Mouse (Mus musculus) stomach, embryonic 16.5 days (tissue): ENCODE measurements around the gene Upk3bl. TPM values are rescaled to one million over a fixed set of nuclear protein-coding genes. Genes with fewer than 3 reads are reported as not detected.
A peak's percentile ranks its signal among the peaks of the same experiment; 100 is the strongest.
"Not testable (repeated sequence)": the region's sequence is repeated elsewhere in the genome, so short reads cannot be mapped to it uniquely, and the experiment has no call there.

Source experiments
- ATAC-seq: fragments of 200-750 bp; cut with Nextera tagmentation; 2 replicates; pipeline ENCODE4 v1.8.0; 2017; ENCODE audit warnings: moderate number of reproducible peaks, moderate TSS enrichment; ENCODE audit not compliant: insufficient read depth, low FRiP score
- H3K27ac ChIP-seq: fragments of 300-500 bp; sonication (generic); 2 replicates; pipeline ENCODE4 v1.5.1; 2014; ENCODE audit warnings: low read length
- H3K27me3 ChIP-seq: fragments of 300-500 bp; sonication (generic); 2 replicates; pipeline ENCODE4 v1.6.1; 2014; ENCODE audit warnings: low read length, control low read depth, mixed read lengths; ENCODE audit not compliant: control insufficient read depth, insufficient read depth
- H3K36me3 ChIP-seq: fragments of 300-500 bp; sonication (generic); 2 replicates; pipeline ENCODE4 v1.6.1; 2014; ENCODE audit warnings: low read length; ENCODE audit not compliant: control insufficient read depth, insufficient read depth
- H3K4me1 ChIP-seq: fragments of 300-500 bp; sonication (generic); 2 replicates; pipeline ENCODE4 v1.6.1; 2014; ENCODE audit warnings: low read length, control low read depth, mixed read lengths; ENCODE audit not compliant: control insufficient read depth, insufficient read depth
- H3K4me2 ChIP-seq: fragments of 300-500 bp; sonication (generic); 2 replicates; pipeline ENCODE4 v1.6.1; 2014; ENCODE audit warnings: low read depth, low read length, mixed read lengths
- H3K4me3 ChIP-seq: fragments of 300-500 bp; sonication (generic); replicated peaks from 2 replicates; pipeline ENCODE4 v1.5.1; 2014; ENCODE audit warnings: mild to moderate bottlenecking, low read length
- H3K9ac ChIP-seq: fragments of 300-500 bp; sonication (generic); 2 replicates; pipeline ENCODE4 v1.6.1; 2014; ENCODE audit warnings: low read length
- H3K9me3 ChIP-seq: fragments of 300-500 bp; sonication (generic); replicated peaks from 2 replicates; pipeline ENCODE4 v1.6.1; 2016; ENCODE audit warnings: low read length, control low read depth; ENCODE audit not compliant: control insufficient read depth
- WGBS: fragments of 180-500 bp; shearing (Covaris S2); extraction: QIAGEN DNeasy Blood & Tissue Kit; methylation state at CpG from one replicate; pipeline ENCODE4 v1.1.7; 2014; 5-methylcytosine and 5-hydroxymethylcytosine counted together
- polyA plus RNA-seq: library from polyadenylated mRNA; unstranded; fragments of >200 nt; fragmentation: Nextera tagmentation; extraction: Ambion mirVana; gene quantifications from 2 replicates; pipeline ENCODE4 v1.2.1, GENCODE M21; 2015

The Upk3bl gene
- polyA plus RNA-seq, 1 experiment from 2014 or later, result 190 TPM

DNA sequence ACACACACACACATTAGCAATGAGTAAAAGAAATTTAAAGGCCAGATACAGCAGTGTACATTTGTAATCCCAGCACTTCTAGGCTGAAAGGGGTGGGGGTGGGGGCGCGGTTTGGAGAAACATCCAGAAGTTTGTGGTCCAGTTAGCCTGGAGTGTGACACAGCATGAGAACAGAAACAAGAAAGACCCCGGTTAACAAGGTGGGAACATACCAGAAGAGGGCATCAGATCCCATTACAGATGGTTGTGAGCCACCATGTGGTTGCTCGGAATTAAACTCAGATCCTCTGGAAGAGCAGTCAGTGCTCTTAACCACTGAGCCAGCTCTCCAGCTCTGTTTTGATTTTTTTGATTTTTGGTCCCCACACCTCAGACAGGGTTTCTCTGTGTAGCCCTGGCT is 1.8 kb downstream of the Upk3bl start:
- peaks cover 16% of the 10 kb centered on the region for H3K4me1 ChIP-seq
- H3K4me2 ChIP-seq, result no peak overlapping the region
- ATAC-seq, result no peak
- no peaks in the 10 kb centered on the region for H3K27me3 ChIP-seq
- 0 out of 2 replicates have a peak overlapping the region, but pooled peaks have one; percentile 8 for H3K27ac ChIP-seq
- WGBS, result 42% methylated on average over 4 of the region's 4 CpGs
- H3K9ac ChIP-seq, result no peak overlapping the region
- H3K4me3 ChIP-seq, result no peak overlapping the region
- no peaks in the 10 kb centered on the region for H3K36me3 ChIP-seq
- no peaks in the 10 kb centered on the region for H3K9me3 ChIP-seq

- peak; percentile 52 for ATAC-seq
- H3K4me2 ChIP-seq, result peak overlapping the region; percentile 33
- H3K27me3 ChIP-seq, result no peaks in the 10 kb centered on the region
- H3K4me3 ChIP-seq, result peak overlapping the region; percentile 25
- peak overlapping the region; percentile 32; the same call in 1 of the 2 replicates for H3K9ac ChIP-seq
- WGBS, result 17% methylated on average over 8 of the region's 8 CpGs
- no peaks in the 10 kb centered on the region for H3K36me3 ChIP-seq
- H3K4me1 ChIP-seq, result peaks cover 6% of the 10 kb centered on the region
- H3K9me3 ChIP-seq, result no peaks in the 10 kb centered on the region
- peak overlapping the region; percentile 57; the same call in 1 of the 2 replicates for H3K27ac ChIP-seq
Measured at GRCm38 (mm10) chr5:136057085-136057484, 2.8 kb downstream of the Upk3bl start.

DNA sequence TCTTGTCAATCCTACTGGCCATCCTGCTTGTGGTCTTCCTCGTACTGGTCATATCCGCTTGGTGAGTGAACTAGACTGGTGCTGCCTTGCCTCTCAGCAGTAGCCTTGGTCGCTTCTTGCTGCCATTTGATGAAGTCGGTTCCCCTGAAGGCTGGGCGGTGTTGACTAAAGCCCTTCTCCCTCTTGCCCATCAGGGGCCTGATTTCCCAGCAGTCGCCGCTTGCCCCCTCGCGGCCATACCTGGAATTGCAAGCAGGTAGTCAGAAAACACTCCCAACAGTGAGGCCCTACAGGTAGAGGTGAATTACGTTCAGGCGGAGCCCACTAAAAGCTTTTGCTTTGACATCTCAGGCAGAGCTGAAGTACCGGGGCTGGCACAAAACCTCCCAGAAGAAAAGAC is 7.3 kb downstream of the Upk3bl start:
- Histone ChIP-seq H3K9me3 (no peaks in the 10 kb centered on the region), H3K36me3 (no peaks in the 10 kb centered on the region), H3K4me2 (no peak overlapping the region), H3K27me3 (no peaks in the 10 kb centered on the region), H3K4me1 (0 out of 2 replicates have a peak, but pooled peaks cover 4% of the 10 kb centered on the region), H3K4me3 (no peak overlapping the region), H3K9ac (peak overlapping the region; percentile 42; the same call in 1 of the 2 replicates), H3K27ac (no peak overlapping the region)
- WGBS, result 9% methylated on average over 12 of the region's 12 CpGs
- no peak for ATAC-seq

GRCm38 (mm10) chr5:136063920-136064319 is 9.6 kb downstream of the Upk3bl start:
- no peaks in the 10 kb centered on the region for H3K27me3 ChIP-seq
- WGBS, result 88% methylated on average over 10 of the region's 10 CpGs
- H3K4me1 ChIP-seq, result no peaks in the 10 kb centered on the region

GRCm38 (mm10) chr5:136066404-136067148 is 12.3 kb downstream of the Upk3bl start:
- H3K4me3 ChIP-seq, H3K27me3 ChIP-seq, H3K27ac ChIP-seq, H3K9ac ChIP-seq, H3K36me3 ChIP-seq, H3K9me3 ChIP-seq, H3K4me2 ChIP-seq, H3K4me1 ChIP-seq: not testable (repeated sequence)
- 0 out of 2 replicates have a peak, but pooled peaks have one; percentile 35 for ATAC-seq
- 61% methylated on average over 11 of the region's 11 CpGs for WGBS

More at GRCm38 (mm10) chr5:136063920-136064319, 9.6 kb downstream of the Upk3bl start:
- H3K9ac ChIP-seq, result no peak overlapping the region
- no peak overlapping the region for H3K4me2 ChIP-seq
- H3K9me3 ChIP-seq, result no peaks in the 10 kb centered on the region
- ATAC-seq, result no peak
- H3K36me3 ChIP-seq, result no peaks in the 10 kb centered on the region
- no peak overlapping the region for H3K27ac ChIP-seq
- no peak overlapping the region for H3K4me3 ChIP-seq

DNA sequence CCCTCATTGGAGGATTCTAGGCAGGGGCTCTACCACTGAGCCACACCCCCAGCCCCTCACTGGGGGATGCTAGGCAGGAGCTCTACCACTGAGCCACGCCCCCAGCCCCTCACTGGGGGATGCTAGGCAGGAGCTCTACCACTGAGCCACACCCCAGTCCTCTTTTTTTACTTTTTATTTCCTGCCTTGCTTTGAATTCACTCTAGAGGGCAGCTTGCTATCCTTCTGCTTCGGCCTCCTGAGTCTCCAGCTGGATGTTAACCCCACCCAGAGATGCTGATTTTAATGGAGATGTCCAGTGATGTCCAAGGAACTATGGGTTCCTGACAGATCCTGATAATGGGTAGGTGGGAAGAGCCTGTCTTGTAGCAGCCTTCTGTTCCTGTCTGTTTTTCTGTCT is 15.1 kb downstream of the Upk3bl start:
- Histone ChIP-seq H3K36me3 (no peaks in the 10 kb centered on the region), H3K4me1 (no peaks in the 10 kb centered on the region), H3K27me3 (no peaks in the 10 kb centered on the region), H3K4me2 (no peak overlapping the region), H3K9me3 (no peaks in the 10 kb centered on the region), H3K27ac (no peak overlapping the region), H3K9ac (no peak overlapping the region), H3K4me3 (no peak overlapping the region)
- ATAC-seq, result no peak
- 67% methylated on average over 2 of the region's 2 CpGs for WGBS

DNA sequence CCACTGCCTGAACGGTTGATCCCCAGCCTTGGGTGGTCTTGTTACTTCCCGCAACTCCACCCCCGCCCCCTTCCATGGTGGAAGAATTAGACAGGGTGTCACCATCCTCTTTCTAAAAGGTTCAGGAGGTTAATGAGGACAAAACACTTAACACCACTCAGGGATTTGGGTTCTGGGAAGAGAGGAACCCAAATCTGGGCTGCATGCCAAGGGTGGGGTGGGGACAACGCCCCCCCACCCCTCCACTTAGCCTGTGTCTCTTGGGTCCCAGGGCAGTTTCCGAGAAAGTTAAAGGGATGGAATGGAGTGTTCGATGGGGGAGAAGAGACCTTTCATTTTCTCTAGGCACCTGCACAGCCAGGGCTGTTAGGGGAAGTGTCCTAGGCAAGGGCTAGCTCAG is 18.8 kb downstream of the Upk3bl start:
- H3K4me1 ChIP-seq, result no peaks in the 10 kb centered on the region
- WGBS, result 54% methylated on average over 6 of the region's 6 CpGs
- H3K27me3 ChIP-seq, result no peaks in the 10 kb centered on the region
- no peaks in the 10 kb centered on the region for H3K36me3 ChIP-seq
- no peak for ATAC-seq
- H3K27ac ChIP-seq, result no peak overlapping the region
- no peaks in the 10 kb centered on the region for H3K9me3 ChIP-seq
- H3K4me3 ChIP-seq, result no peak overlapping the region
- H3K9ac ChIP-seq, result no peak overlapping the region
- no peak overlapping the region for H3K4me2 ChIP-seq

- ATAC-seq, result no peak
- WGBS, result 64% methylated on average over 11 of the region's 11 CpGs
- no peaks in the 10 kb centered on the region for H3K36me3 ChIP-seq
- H3K9ac ChIP-seq, result no peak overlapping the region
- no peaks in the 10 kb centered on the region for H3K4me1 ChIP-seq
- H3K27me3 ChIP-seq, result no peaks in the 10 kb centered on the region
- H3K4me2 ChIP-seq, result no peak overlapping the region
- no peak overlapping the region for H3K27ac ChIP-seq
- no peaks in the 10 kb centered on the region for H3K9me3 ChIP-seq
- no peak overlapping the region for H3K4me3 ChIP-seq
Measured at GRCm38 (mm10) chr5:136073526-136073925, 19.2 kb downstream of the Upk3bl start.

DNA sequence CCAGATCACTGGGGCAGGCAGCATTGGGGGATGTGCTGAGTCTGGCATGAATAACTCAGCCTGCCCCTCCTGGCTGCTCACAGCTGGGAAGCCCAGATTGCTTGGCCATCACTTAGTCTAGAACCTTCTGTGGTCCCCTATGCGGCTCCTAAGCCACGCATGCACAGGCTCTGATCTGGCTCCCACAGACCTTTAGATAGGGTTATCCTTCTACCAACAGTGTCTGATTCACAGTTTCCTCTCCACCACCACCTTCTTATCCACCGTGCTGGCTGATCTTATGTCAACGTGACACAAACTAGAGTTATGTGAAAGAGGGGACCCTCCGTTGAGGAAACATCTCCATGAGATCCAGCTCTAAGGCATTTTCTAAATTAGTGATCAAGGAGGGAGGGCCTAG is 20.8 kb downstream of the Upk3bl start:
- Histone ChIP-seq H3K9ac (no peak overlapping the region), H3K9me3 (no peaks in the 10 kb centered on the region), H3K27ac (no peak overlapping the region), H3K4me3 (no peak overlapping the region), H3K4me1 (no peaks in the 10 kb centered on the region), H3K36me3 (no peaks in the 10 kb centered on the region), H3K4me2 (no peak overlapping the region), H3K27me3 (no peaks in the 10 kb centered on the region)
- 81% methylated on average over 5 of the region's 5 CpGs for WGBS
- ATAC-seq, result no peak
